Mouse (Mus musculus): ENCODE results near the gene Col28a1.

Gene Col28a1

DNA sequence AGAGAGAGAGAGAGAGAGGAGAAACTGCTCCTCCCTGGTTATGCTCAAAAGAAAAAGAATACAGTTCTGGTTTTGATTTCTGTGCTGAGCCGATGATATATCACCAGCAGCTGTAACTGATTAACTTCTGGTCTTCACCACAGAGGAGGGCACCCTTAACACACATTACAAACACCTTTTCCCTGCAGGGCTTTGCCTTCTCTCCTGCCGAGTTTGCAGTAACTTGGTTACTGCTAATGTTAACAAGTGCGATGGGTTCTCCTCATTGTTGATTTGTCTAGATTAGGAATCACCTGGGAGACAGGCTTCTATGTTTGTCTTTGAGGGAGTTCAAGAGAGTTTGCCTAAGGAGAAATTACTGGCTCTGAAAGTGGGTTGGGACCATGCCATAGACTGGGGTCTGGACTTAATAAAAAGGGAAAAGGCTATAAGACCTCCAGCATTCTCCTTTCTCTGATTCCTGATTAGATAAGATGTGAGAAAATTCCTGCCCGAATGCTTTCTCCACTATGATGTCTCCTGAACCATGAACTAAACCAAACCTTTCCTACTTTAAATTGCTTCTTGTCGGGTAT is 114.8 kb downstream of the Col28a1 start:
- Histone ChIP-seq H3K27me3 (ENCODE audit: insufficient read depth, low read length) (no peaks in the 10 kb centered on the region), H3K9me3 (ENCODE audit: low read length) (no peaks in the 10 kb centered on the region), H3K4me1 (replicated peaks; ENCODE audit: low read depth, low read length) (no peaks in the 10 kb centered on the region), H3K4me3 (replicated peaks; ENCODE audit: low read length) (no peak overlapping the region), H3K36me3 (ENCODE audit: insufficient read depth, low read length) (no peaks in the 10 kb centered on the region)
- no peak for TF ChIP-seq NANOG (IDR thresholded peaks at IDR 0.05; ENCODE audit: borderline replicate concordance, low read length)
- TF ChIP-seq POU5F1 (IDR thresholded peaks at IDR 0.05; ENCODE audit: borderline replicate concordance, low read length) = no peak
- no peak for TF ChIP-seq CTCF (conservative IDR thresholded peaks at IDR 0.05; ENCODE audit: low read length)

DNA sequence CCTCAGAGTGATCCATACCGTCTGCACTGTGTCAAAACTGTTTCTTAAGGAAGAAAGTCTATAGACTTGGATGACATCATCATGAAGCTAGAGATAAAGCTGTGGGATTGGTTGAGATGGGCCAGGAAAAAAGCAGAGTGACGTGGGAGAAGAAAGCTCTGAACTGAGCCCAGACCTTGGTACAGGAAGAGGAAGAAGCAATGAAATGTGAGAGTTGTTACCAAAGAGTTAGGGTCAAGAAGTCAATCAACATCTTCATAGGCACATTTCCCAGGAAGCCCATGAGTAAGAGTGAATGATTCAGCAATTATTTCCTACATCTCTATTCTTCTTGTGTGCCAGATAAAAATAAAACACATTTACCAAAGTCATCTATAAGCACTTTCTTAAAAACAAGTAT is 117.5 kb downstream of the Col28a1 start:
- no peaks in the 10 kb centered on the region for H3K9me3 ChIP-seq (ENCODE audit: low read length)
- H3K4me3 ChIP-seq (replicated peaks; ENCODE audit: low read length) = no peak overlapping the region
- no peaks in the 10 kb centered on the region for H3K36me3 ChIP-seq (ENCODE audit: insufficient read depth, low read length)
- no peaks in the 10 kb centered on the region for H3K4me1 ChIP-seq (replicated peaks; ENCODE audit: low read depth, low read length)
- no peak for TF ChIP-seq NANOG (IDR thresholded peaks at IDR 0.05; ENCODE audit: borderline replicate concordance, low read length)
- TF ChIP-seq CTCF (conservative IDR thresholded peaks at IDR 0.05; ENCODE audit: low read length) = no peak
- TF ChIP-seq POU5F1 (IDR thresholded peaks at IDR 0.05; ENCODE audit: borderline replicate concordance, low read length) = no peak
- H3K27me3 ChIP-seq (ENCODE audit: insufficient read depth, low read length) = no peaks in the 10 kb centered on the region

DNA sequence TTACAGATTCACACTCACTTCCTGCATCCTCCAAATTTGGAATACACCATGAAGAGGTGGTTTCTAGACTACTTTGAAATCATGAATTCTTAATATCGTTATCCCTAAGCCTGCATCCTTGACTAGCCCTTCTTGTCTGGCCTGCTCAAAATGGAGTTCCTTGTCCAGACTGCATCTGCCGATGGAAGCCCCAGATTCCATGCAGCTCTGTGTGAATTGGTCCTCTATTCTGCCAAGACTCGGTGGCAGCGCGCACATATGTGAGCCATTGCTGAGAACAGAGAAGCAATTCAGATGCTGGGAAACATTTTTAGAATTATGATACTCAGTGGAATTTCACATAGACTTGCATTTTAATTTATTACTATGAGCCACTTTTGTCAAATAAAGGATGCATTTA is 123.4 kb downstream of the Col28a1 start:
- Histone ChIP-seq H3K36me3 (ENCODE audit: insufficient read depth, low read length) (no peaks in the 10 kb centered on the region), H3K4me1 (replicated peaks; ENCODE audit: low read depth, low read length) (no peaks in the 10 kb centered on the region), H3K9me3 (ENCODE audit: low read length) (no peaks in the 10 kb centered on the region), H3K27me3 (ENCODE audit: insufficient read depth, low read length) (no peaks in the 10 kb centered on the region), H3K4me3 (replicated peaks; ENCODE audit: low read length) (no peak overlapping the region)
- TF ChIP-seq POU5F1 (IDR thresholded peaks at IDR 0.05; ENCODE audit: borderline replicate concordance, low read length) = no peak
- TF ChIP-seq NANOG (IDR thresholded peaks at IDR 0.05; ENCODE audit: borderline replicate concordance, low read length) = no peak
- TF ChIP-seq CTCF (conservative IDR thresholded peaks at IDR 0.05; ENCODE audit: low read length) = no peak

DNA sequence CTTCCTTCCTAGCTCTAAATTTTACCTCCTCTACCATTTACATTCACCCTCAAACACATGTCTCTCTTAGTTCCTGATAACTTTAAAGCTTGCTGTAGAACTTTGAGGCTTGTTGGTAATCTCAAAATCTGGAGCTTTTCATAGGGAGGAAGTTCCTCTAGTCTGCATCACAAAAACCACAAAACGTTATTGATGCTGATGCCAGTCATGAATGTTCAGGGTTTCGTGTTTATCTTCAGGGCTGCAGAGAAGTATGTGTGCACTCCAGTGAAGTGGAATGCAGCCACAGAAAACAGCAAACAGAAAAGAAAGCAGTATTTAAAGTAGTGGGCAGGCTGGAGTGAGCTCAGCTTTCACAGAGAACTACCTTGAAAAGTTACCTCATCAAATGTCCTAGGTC is 124.0 kb downstream of the Col28a1 start:
- H3K36me3 ChIP-seq (ENCODE audit: insufficient read depth, low read length) = no peaks in the 10 kb centered on the region
- no peaks in the 10 kb centered on the region for H3K9me3 ChIP-seq (ENCODE audit: low read length)
- no peak overlapping the region for H3K4me3 ChIP-seq (replicated peaks; ENCODE audit: low read length)
- TF ChIP-seq NANOG (IDR thresholded peaks at IDR 0.05; ENCODE audit: borderline replicate concordance, low read length) (no peak), CTCF (conservative IDR thresholded peaks at IDR 0.05; ENCODE audit: low read length) (no peak), POU5F1 (IDR thresholded peaks at IDR 0.05; ENCODE audit: borderline replicate concordance, low read length) (no peak)
- no peaks in the 10 kb centered on the region for H3K27me3 ChIP-seq (ENCODE audit: insufficient read depth, low read length)
- H3K4me1 ChIP-seq (replicated peaks; ENCODE audit: low read depth, low read length) = no peaks in the 10 kb centered on the region

DNA sequence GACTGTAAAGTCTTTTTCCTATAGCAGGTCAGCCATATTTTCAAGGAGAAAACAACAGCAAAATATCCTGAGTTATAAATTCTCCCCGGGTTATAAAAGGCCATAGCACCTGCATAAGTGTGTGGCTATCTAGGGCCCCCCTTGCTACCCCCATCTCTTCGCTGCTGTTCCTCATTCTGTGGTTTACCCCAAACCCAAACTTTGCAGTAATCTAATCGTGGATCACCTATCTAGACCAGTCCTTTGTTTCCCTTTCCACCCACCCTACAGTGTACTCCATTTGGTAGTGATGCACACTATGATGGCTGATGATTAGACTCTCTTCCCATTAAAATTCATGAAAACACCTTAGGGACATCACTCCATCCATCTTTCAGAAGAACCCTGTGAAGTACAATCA is 125.3 kb downstream of the Col28a1 start:
- Histone ChIP-seq H3K36me3 (ENCODE audit: insufficient read depth, low read length) (no peaks in the 10 kb centered on the region), H3K4me1 (replicated peaks; ENCODE audit: low read depth, low read length) (no peaks in the 10 kb centered on the region), H3K9me3 (ENCODE audit: low read length) (no peaks in the 10 kb centered on the region), H3K27me3 (ENCODE audit: insufficient read depth, low read length) (no peaks in the 10 kb centered on the region), H3K4me3 (replicated peaks; ENCODE audit: low read length) (no peak overlapping the region)
- TF ChIP-seq CTCF (conservative IDR thresholded peaks at IDR 0.05; ENCODE audit: low read length) = no peak
- no peak for TF ChIP-seq NANOG (IDR thresholded peaks at IDR 0.05; ENCODE audit: borderline replicate concordance, low read length)
- TF ChIP-seq POU5F1 (IDR thresholded peaks at IDR 0.05; ENCODE audit: borderline replicate concordance, low read length) = no peak

DNA sequence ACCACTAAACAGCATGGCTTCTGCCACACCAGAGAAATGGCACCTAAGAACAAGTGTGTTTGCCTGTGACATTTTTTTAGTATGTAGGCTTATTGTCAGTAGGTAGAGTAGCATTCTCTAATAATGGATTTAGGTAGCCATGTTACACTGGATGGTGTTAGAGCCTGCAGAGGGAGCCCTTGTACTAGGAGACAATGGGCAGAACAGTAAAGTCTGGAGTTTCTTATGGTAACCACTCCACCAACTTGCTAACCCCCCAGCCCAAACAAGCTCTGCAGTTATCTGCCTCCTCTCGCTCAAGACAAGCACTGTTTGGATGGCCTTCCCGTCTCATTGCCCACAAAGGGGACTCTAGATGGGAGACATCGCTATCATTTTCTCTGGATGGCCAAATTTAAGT is 126.2 kb downstream of the Col28a1 start:
- Histone ChIP-seq H3K9me3 (ENCODE audit: low read length) (no peaks in the 10 kb centered on the region), H3K4me3 (replicated peaks; ENCODE audit: low read length) (no peak overlapping the region), H3K36me3 (ENCODE audit: insufficient read depth, low read length) (no peaks in the 10 kb centered on the region), H3K4me1 (replicated peaks; ENCODE audit: low read depth, low read length) (no peaks in the 10 kb centered on the region), H3K27me3 (ENCODE audit: insufficient read depth, low read length) (no peaks in the 10 kb centered on the region)
- no peak for TF ChIP-seq POU5F1 (IDR thresholded peaks at IDR 0.05; ENCODE audit: borderline replicate concordance, low read length)
- TF ChIP-seq CTCF (conservative IDR thresholded peaks at IDR 0.05; ENCODE audit: low read length) = peak; percentile 13; the same call in 1 of the 2 replicates

DNA sequence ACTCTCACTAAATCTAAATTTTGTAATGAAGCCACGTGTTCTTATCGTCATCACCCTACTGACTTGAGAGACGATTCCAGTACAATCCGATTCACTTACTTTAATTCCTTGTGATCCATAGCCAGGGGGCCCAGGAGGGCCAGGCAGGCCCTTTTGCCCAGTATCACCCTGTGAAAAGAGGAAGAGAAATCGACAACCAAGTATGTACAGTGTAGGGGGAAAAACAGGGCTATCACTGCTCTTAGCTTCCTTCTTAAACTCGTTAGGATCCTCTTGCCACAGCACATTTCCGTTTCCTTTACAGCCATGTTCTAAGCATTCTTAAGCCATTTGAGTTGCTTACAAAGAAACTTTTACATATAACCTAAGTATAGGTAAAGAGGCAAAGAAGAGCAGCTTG is 133.2 kb downstream of the Col28a1 start:
- Histone ChIP-seq H3K9me3 (ENCODE audit: low read length) (no peaks in the 10 kb centered on the region), H3K4me3 (replicated peaks; ENCODE audit: low read length) (no peak overlapping the region), H3K36me3 (ENCODE audit: insufficient read depth, low read length) (no peaks in the 10 kb centered on the region), H3K4me1 (replicated peaks; ENCODE audit: low read depth, low read length) (no peaks in the 10 kb centered on the region), H3K27me3 (ENCODE audit: insufficient read depth, low read length) (no peaks in the 10 kb centered on the region)
- TF ChIP-seq NANOG (IDR thresholded peaks at IDR 0.05; ENCODE audit: borderline replicate concordance, low read length) (no peak), CTCF (conservative IDR thresholded peaks at IDR 0.05; ENCODE audit: low read length) (no peak), POU5F1 (IDR thresholded peaks at IDR 0.05; ENCODE audit: borderline replicate concordance, low read length) (no peak)

DNA sequence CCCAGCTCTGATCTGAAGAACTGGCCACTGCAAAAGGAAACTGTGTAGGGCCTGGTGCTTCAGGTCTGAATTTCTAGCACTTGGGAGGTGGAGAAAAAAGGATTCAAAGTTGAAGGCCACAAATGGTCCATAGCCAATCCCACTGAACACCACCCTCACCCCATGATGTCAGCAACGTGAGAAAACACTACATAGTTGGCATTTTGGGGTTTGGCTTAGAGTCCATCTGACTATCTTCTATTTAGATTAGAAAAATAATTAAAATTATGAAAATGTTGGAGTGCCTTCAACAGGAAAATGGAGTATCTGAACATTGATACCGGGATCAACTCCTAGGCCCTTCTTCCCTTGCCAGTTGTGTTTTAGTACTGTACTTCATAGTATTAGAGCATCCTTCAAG is 144.2 kb downstream of the Col28a1 start:
- Histone ChIP-seq H3K36me3 (ENCODE audit: insufficient read depth, low read length) (no peaks in the 10 kb centered on the region), H3K9me3 (ENCODE audit: low read length) (no peaks in the 10 kb centered on the region), H3K4me1 (replicated peaks; ENCODE audit: low read depth, low read length) (no peaks in the 10 kb centered on the region), H3K4me3 (replicated peaks; ENCODE audit: low read length) (no peak overlapping the region), H3K27me3 (ENCODE audit: insufficient read depth, low read length) (no peaks in the 10 kb centered on the region)
- no peak for TF ChIP-seq NANOG (IDR thresholded peaks at IDR 0.05; ENCODE audit: borderline replicate concordance, low read length)
- TF ChIP-seq POU5F1 (IDR thresholded peaks at IDR 0.05; ENCODE audit: borderline replicate concordance, low read length) = no peak
- no peak for TF ChIP-seq CTCF (conservative IDR thresholded peaks at IDR 0.05; ENCODE audit: low read length)

DNA sequence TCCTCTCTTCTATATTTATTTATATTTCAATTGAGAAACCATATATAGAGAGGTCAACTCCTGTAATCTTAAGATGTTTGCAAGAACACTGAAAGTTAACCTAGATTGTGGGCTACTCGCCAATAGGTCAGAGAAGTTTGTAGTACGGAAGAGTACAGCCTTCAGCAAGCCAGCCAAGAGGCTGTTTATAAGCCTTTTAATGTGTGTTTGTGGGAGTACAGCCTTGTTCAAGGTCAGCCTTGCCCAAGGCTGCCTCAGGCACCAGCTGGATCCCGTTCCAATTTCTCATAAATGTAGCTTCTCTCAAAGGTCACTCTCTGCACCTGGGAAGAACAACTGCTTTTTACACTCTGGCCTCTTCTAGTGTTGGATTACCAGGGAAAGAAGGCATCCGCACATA is 146.0 kb downstream of the Col28a1 start:
- no peak for TF ChIP-seq POU5F1 (IDR thresholded peaks at IDR 0.05; ENCODE audit: borderline replicate concordance, low read length)
- TF ChIP-seq NANOG (IDR thresholded peaks at IDR 0.05; ENCODE audit: borderline replicate concordance, low read length) = no peak
- TF ChIP-seq CTCF (conservative IDR thresholded peaks at IDR 0.05; ENCODE audit: low read length) = no peak
- H3K9me3 ChIP-seq (ENCODE audit: low read length) = no peaks in the 10 kb centered on the region
- H3K36me3 ChIP-seq (ENCODE audit: insufficient read depth, low read length) = no peaks in the 10 kb centered on the region
- H3K4me3 ChIP-seq (replicated peaks; ENCODE audit: low read length) = no peak overlapping the region
- no peaks in the 10 kb centered on the region for H3K4me1 ChIP-seq (replicated peaks; ENCODE audit: low read depth, low read length)
- no peaks in the 10 kb centered on the region for H3K27me3 ChIP-seq (ENCODE audit: insufficient read depth, low read length)
